Mouse (Mus musculus) urinary bladder, postnatal 36 days (tissue): ENCODE results near the gene Alox8.

Experiments used
- DNase-seq, 2 experiments: peaks; one replicate each; pipeline ENCODE4 v3.0.0; 2022; ENCODE audit warnings: low spot score in 2 of 2, mixed read lengths in 1 of 2

The Alox8 gene

GRCm38 (mm10) chr11:69197743-69198142, at the start of gene Alox8:
Gene Alox8, minus strand, starts transcription at chr11:69197843.
- no peak for DNase-seq

- no peak for DNase-seq
These were observed 48.0 kb upstream of the Alox8 start for GRCm38 (mm10) chr11:69245643-69246042.

- DNase-seq, result peak in 1 of 2 experiments; percentile 36
These were observed 47.3 kb upstream of the Alox8 start for GRCm38 (mm10) chr11:69244911-69245310.

GRCm38 (mm10) chr11:69236926-69237260, 39.2 kb upstream of the Alox8 start, which contains the start of gene Gucy2e:
Gene Gucy2e, minus strand, starts transcription at chr11:69237036.
- no peak for DNase-seq

- DNase-seq, result no peak
These were observed 38.6 kb upstream of the Alox8 start for GRCm38 (mm10) chr11:69236061-69236925.

GRCm38 (mm10) chr11:69235285-69236060, 37.8 kb upstream of the Alox8 start:
- DNase-seq, result peak; percentile 23 to 64

GRCm38 (mm10) chr11:69233141-69233540, 35.5 kb upstream of the Alox8 start:
- no peak for DNase-seq

GRCm38 (mm10) chr11:69230420-69230819, 32.8 kb upstream of the Alox8 start:
- DNase-seq, result no peak

GRCm38 (mm10) chr11:69225715-69226114, 28.1 kb upstream of the Alox8 start:
- DNase-seq, result no peak

GRCm38 (mm10) chr11:69223101-69223500, 25.5 kb upstream of the Alox8 start:
- no peak for DNase-seq

- DNase-seq, result no peak
These were observed 23.4 kb upstream of the Alox8 start for GRCm38 (mm10) chr11:69221070-69221469.

GRCm38 (mm10) chr11:69218661-69219060, 21.0 kb upstream of the Alox8 start:
- no peak for DNase-seq

- DNase-seq, result no peak
These were observed 19.8 kb upstream of the Alox8 start for GRCm38 (mm10) chr11:69217411-69217810.

- DNase-seq, result no peak
These were observed 13.8 kb upstream of the Alox8 start for GRCm38 (mm10) chr11:69211431-69211830.

GRCm38 (mm10) chr11:69202469-69203230, 5.0 kb upstream of the Alox8 start:
- no peak for DNase-seq

- DNase-seq, result no peak
These were observed 2.6 kb upstream of the Alox8 start for GRCm38 (mm10) chr11:69200231-69200630.

- DNase-seq, result no peak
These were observed 1.6 kb upstream of the Alox8 start for GRCm38 (mm10) chr11:69199251-69199650.

GRCm38 (mm10) chr11:69197194-69197593, 449 bp downstream of the Alox8 start:
- DNase-seq, result peak in 1 of 2 experiments; percentile 3

GRCm38 (mm10) chr11:69196766-69197165, 877 bp downstream of the Alox8 start:
- no peak for DNase-seq

GRCm38 (mm10) chr11:69192840-69193239, 4.8 kb downstream of the Alox8 start:
- no peak for DNase-seq

GRCm38 (mm10) chr11:69185936-69186335, 11.7 kb downstream of the Alox8 start:
- no peak for DNase-seq

GRCm38 (mm10) chr11:69185031-69185430, 12.6 kb downstream of the Alox8 start:
- DNase-seq, result no peak
